Mouse (Mus musculus) G1E-ER4 (cell line): ENCODE data around the gene Hoxa13. TPM values are rescaled to one million over a fixed set of nuclear protein-coding genes. Genes with fewer than 3 reads are reported as not detected.

Source experiments
- GATA1 ChIP-seq: IDR thresholded peaks from one replicate; pipeline ENCODE4 v1.8.0; 2012; ENCODE audit warnings: low read length, inconsistent platforms
- polyA plus RNA-seq: library from polyadenylated mRNA; stranded (reverse); fragments of >175 nt; gene quantifications from 2 replicates; pipeline ENCODE4 v1.2.3, GENCODE M21; 2012

The Hoxa13 gene
- polyA plus RNA-seq, 1 experiment: not detected

- no peak for TF ChIP-seq GATA1
Observed at GRCm38 (mm10) chr6:52225612-52226568, 34.8 kb downstream of the Hoxa13 start.

- no peak for TF ChIP-seq GATA1
Observed at GRCm38 (mm10) chr6:52224895-52225611, 35.6 kb downstream of the Hoxa13 start.

- no peak for TF ChIP-seq GATA1
Observed at GRCm38 (mm10) chr6:52223939-52224760, 36.5 kb downstream of the Hoxa13 start.

DNA sequence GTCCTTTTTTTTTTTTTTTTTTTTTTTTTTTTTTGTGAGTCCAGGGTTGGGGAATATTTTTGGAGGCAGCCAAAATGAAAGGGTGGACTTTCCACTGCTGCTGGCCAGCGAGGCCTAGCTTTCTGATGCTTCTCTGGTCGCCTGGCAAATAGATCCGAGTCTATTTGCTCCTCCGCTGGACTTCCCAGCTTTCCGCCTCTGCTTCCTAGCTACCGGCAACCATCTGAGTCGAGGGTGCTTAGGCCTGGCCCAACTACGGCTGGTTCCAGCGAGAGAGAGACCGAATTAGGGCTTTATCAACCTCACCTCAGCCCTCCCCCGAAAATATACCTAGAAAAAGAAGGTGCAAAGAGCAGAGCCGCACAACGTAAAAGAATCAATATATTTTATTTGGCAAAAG, 38.0 kb downstream of the Hoxa13 start:
- TF ChIP-seq GATA1: no peak

DNA sequence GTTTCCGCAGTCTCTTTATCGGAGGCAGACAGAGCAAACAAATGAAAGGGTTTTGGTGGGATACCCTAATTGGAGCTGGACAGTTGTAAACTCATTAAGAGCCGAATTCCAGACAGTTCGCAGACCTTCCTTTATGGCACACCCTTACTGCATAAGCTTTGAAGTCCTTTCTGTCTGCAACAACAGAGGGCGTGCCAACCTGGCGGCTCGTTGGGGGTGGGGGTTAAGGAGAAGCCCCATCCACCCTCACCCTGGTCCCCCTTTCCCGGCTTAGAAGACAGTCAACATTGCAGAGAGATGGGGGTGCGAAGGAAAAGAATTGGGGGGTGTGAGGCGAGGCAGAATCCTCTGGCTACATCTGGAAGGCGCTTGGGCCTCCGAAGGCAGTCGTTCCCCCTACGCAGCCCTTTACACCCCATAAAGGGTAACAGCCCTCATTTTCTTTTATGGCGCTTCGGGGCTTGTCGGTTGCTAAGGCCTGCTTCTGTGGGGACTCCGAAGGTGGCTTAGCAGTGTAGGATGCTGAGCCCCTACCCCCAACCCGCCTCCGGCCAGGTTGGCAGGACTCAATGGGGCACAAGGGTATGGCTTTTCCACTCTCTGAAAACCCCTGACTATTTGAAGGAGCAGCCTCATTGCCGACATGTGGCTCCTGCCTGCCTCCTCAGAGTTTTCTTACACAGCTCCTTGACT, 38.5 kb downstream of the Hoxa13 start:
- TF ChIP-seq GATA1: no peak

GRCm38 (mm10) chr6:52221337-52221992, 39.2 kb downstream of the Hoxa13 start, which contains the start of gene Hoxa7:
Gene Hoxa7, minus strand, starts transcription at chr6:52221854.
- no peak for TF ChIP-seq GATA1

GRCm38 (mm10) chr6:52220865-52221310, 39.8 kb downstream of the Hoxa13 start:
- TF ChIP-seq GATA1: no peak

- TF ChIP-seq GATA1: no peak
Observed at GRCm38 (mm10) chr6:52220003-52220864, 40.4 kb downstream of the Hoxa13 start.

DNA sequence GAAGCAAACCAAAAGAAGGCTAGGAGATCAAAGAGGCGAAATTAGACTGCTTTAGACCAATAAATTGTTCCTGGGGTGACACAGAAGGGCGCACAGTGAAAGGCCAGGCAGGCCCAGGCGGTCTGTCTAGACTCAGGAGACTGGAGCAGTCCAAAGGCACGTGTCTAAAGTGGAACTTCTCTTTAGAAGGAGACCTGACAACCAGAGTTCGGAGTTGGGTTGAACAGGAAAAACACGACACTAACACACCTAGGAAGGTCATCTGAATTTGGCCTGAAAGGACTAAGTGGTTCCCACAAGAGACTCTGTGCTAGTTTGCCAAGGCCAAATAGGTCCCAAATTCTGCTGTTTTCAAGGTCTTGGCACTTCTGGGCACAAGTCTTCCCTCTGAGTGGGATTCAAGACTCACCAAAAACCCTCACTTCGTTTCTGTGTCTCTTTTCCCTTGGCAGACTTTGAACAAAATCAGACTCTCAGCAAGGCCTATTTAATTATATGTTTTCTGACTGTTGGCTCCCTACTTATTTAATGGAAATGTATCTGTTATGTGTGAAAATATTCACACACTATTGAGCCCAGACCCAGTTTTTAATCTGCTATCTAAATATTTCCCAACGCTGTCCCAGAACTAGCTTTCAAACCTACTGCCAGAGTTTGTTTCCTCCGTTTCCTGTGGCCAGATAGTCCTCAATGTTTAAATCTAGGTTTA, 41.3 kb downstream of the Hoxa13 start:
- no peak for TF ChIP-seq GATA1

GRCm38 (mm10) chr6:52218643-52219215, 42.0 kb downstream of the Hoxa13 start:
- no peak for TF ChIP-seq GATA1

GRCm38 (mm10) chr6:52217895-52218642, 42.6 kb downstream of the Hoxa13 start:
- TF ChIP-seq GATA1: no peak

DNA sequence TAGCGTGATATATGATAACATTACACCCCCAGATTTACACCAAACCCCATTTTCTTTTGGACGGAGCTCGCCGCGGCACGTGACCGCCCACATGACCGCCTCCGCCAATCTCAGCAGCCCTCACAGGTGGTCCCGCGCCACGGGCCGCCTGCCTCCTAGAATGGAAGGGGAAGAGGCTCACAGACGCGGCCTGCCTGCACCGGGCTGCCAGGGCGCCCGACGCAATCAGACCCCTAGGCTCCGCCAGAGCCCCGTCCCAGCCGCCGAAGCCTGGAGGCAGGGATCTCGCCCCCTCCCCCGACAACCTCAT, 43.3 kb downstream of the Hoxa13 start:
- no peak for TF ChIP-seq GATA1
